ENCODE assay signal across 8 mouse cellular contexts in genomic region chr6:122786275-122786674, GRCm38 (mm10). TPM values are rescaled to one million over a fixed set of nuclear protein-coding genes. Genes with fewer than 3 reads are reported as not detected.
DNase-seq lines count a peak whose midpoint lies in the region; TF ChIP-seq lines count a peak whose summit lies in the region.

No protein-coding gene starts in this region.

- TF ChIP-seq CTCF in layer of hippocampus, adult 2 months (conservative IDR thresholded peaks at IDR 0.05) = peak; percentile 82

- no peak overlapping the region for H3K9ac ChIP-seq in ES-E14 (ENCODE audit: insufficient read depth, low read depth, low read length, poor library complexity, severe bottlenecking)

- no peak overlapping the region for H3K27ac ChIP-seq in ES-E14 (ENCODE audit: insufficient read depth, low read depth, low read length, poor library complexity, severe bottlenecking)
- H3K27ac ChIP-seq in layer of hippocampus, adult 2 months = peak overlapping the region; percentile 87

- DNase-seq in adrenal gland, adult 18-20 months (ENCODE audit: low spot score in 2 of 2) = peak; percentile 38 to 49
- no peak for DNase-seq in adrenal gland, postnatal 4 days (ENCODE audit: low spot score in 2 of 2)
- DNase-seq in ES-E14 (ENCODE audit: low read depth, low spot score) = no peak
- peak; percentile 91 for DNase-seq in cerebellum, adult 9-10 months
- peak; percentile 75 to 89 for DNase-seq in frontal cortex, postnatal 36 days (ENCODE audit: low spot score in 2 of 2)
- DNase-seq in layer of hippocampus, adult 2 months (ENCODE audit: low spot score in 2 of 2) = peak; percentile 79 to 84
- DNase-seq in lung, postnatal 10 days = peak; percentile 69
- DNase-seq in retina, postnatal 7 days (ENCODE audit: low read depth, low spot score) = peak; percentile 46

- no peaks in the 10 kb centered on the region for H3K9me3 ChIP-seq in ES-E14 (ENCODE audit: control insufficient read depth, insufficient read depth, low read depth, low read length)

- in situ Hi-C loops in ES-E14 (cut with MboI; ENCODE audit: low sequenced_read_pairs in 2 of 2, unreplicated experiment in 2 of 2) = loop anchor here in 1 of 2 experiments (10.0 kb wide), 2 partner anchors 51 to 121 kb away; no protein-coding TSS in a partner anchor

- H3K4me3 ChIP-seq in ES-E14 (ENCODE audit: insufficient read depth in 1 of 2, low read depth in 1 of 2, low read length in 2 of 2, poor library complexity in 1 of 2, severe bottlenecking in 1 of 2) = no peak overlapping the region
- H3K4me3 ChIP-seq in layer of hippocampus, adult 2 months = 0 out of 2 replicates have a peak overlapping the region, but pooled peaks have one; percentile 20

- no peaks in the 10 kb centered on the region for H3K36me3 ChIP-seq in ES-E14 (ENCODE audit: control insufficient read depth, insufficient read depth, low read length, poor library complexity, severe bottlenecking)

- peaks cover 5 to 12% of the 10 kb centered on the region in 2 experiments; a peak in 3 of 4 replicates for H3K4me1 ChIP-seq in ES-E14 (ENCODE audit: control insufficient read depth in 2 of 2, insufficient read depth in 2 of 2, low read length in 2 of 2, poor library complexity in 1 of 2)

TF ChIP-seq in ES-E14, 5 proteins besides CTCF, POLR2A, EP300 and RAD21:
- TF ChIP-seq MAFK (IDR thresholded peaks at IDR 0.05; ENCODE audit: insufficient read depth, low read depth, low read length) (no peak), CHD2 (IDR thresholded peaks at IDR 0.05; ENCODE audit: low read depth, low read length) (no peak), ZC3H11A (IDR thresholded peaks at IDR 0.05; ENCODE audit: borderline replicate concordance, low read depth, low read length) (peak; percentile 67), HCFC1 (IDR thresholded peaks at IDR 0.05; ENCODE audit: borderline replicate concordance, insufficient read depth, low read length) (no peak), ZNF384 (IDR thresholded peaks at IDR 0.05; ENCODE audit: low read depth, low read length) (no peak)

RNA-seq across cellular contexts. Expression of gene Slc2a3, which starts 15.2 kb away (rescaled TPM):
- 10 to 100 TPM in 1 of 2 experiments, 1 to 10 TPM in 1; 8.1 to 10.3 TPM for total RNA-seq in adrenal gland, adult 18-20 months (2021)
- 10 to 100 TPM; 17.4 to 17.8 TPM for total RNA-seq in adrenal gland, postnatal 4 days (2021)
- 890 and 1,987 TPM in 2 replicates for total RNA-seq in ES-E14 (2012; rRNA removed)
- total RNA-seq in layer of hippocampus, adult 2 months (2021) = 100 to 1,000 TPM; 104 to 109 TPM

RNA-seq across cellular contexts. Expression of gene Foxj2, which starts 33.4 kb away (rescaled TPM):
- total RNA-seq in adrenal gland, adult 18-20 months (2021) = 10 to 100 TPM; 17.1 TPM
- 10 to 100 TPM; 21.3 to 22.1 TPM for total RNA-seq in adrenal gland, postnatal 4 days (2021)
- total RNA-seq in ES-E14 (2012; rRNA removed) = 1.3 and 1.7 TPM in 2 replicates
- total RNA-seq in layer of hippocampus, adult 2 months (2021) = 10 to 100 TPM; 28.8 to 30.7 TPM

Comparison
In these comparisons a context has a peak if more than half of its experiments do, and no peak if none do; other contexts are left out.
1. DNase-seq: peak in adrenal gland, adult 18-20 months (2 of 2), cerebellum, adult 9-10 months (single experiment), frontal cortex, postnatal 36 days (2 of 2), layer of hippocampus, adult 2 months (2 of 2), lung, postnatal 10 days (single experiment) and retina, postnatal 7 days (single experiment); none in adrenal gland, postnatal 4 days (0 of 2) and ES-E14 (single experiment).
2. RNA of gene Slc2a3, which starts 15.2 kb away (total RNA-seq): 890 to 1,987 TPM in ES-E14 and 104 to 109 TPM in layer of hippocampus, adult 2 months; 17.4 to 17.8 TPM in adrenal gland, postnatal 4 days and 8.1 to 10.3 TPM in adrenal gland, adult 18-20 months; every median in the first group is over 4 times any median in the second.